Mouse (Mus musculus): Measurements from ENCODE around the gene Cdkn2aipnl. TPM values are rescaled to one million over a fixed set of nuclear protein-coding genes. Genes with fewer than 3 reads are reported as not detected.
A peak's percentile ranks its signal among the peaks of the same experiment; 100 is the strongest.

The Cdkn2aipnl gene
- polyA plus RNA-seq, 1 experiment, result 22.7 TPM

GRCm38 (mm10) chr11:51938817-51939589, 28.5 kb upstream of the Cdkn2aipnl start:
- Histone ChIP-seq H3K27me3 (ENCODE audit: control insufficient read depth, insufficient read depth, low read length) (no peaks in the 10 kb centered on the region), H3K4me1 (ENCODE audit: control insufficient read depth, insufficient read depth, insufficient read length) (peaks cover 59% of the 10 kb centered on the region), H3K36me3 (ENCODE audit: control insufficient read depth, insufficient read depth, low read length) (no peaks in the 10 kb centered on the region), H3K27ac (ENCODE audit: insufficient read depth, low read length) (peak overlapping the region; percentile 95), H3K4me3 (ENCODE audit: extremely low read depth, insufficient read depth, insufficient read length) (no peak overlapping the region)
- peak; percentile 60 to 78 for DNase-seq (ENCODE audit: low read depth in 1 of 2, low spot score in 2 of 2)
- no peak for TF ChIP-seq CTCF (IDR thresholded peaks at IDR 0.05; ENCODE audit: extremely low read depth, insufficient read depth, insufficient read length, insufficient replicate concordance)
- 0 out of 2 replicates have a peak, but pooled peaks have one; percentile 13 for TF ChIP-seq POLR2A (IDR thresholded peaks at IDR 0.05; ENCODE audit: low read depth, low read length)
- WGBS, result 29% methylated on average over 12 of the region's 12 CpGs

GRCm38 (mm10) chr11:51939590-51939955, 27.9 kb upstream of the Cdkn2aipnl start:
- Histone ChIP-seq H3K4me3 (ENCODE audit: extremely low read depth, insufficient read depth, insufficient read length) (no peak overlapping the region), H3K27me3 (ENCODE audit: control insufficient read depth, insufficient read depth, low read length) (no peaks in the 10 kb centered on the region), H3K27ac (ENCODE audit: insufficient read depth, low read length) (peak overlapping the region; percentile 95), H3K4me1 (ENCODE audit: control insufficient read depth, insufficient read depth, insufficient read length) (peaks cover 54% of the 10 kb centered on the region), H3K36me3 (ENCODE audit: control insufficient read depth, insufficient read depth, low read length) (no peaks in the 10 kb centered on the region)
- DNase-seq (ENCODE audit: low read depth in 1 of 2, low spot score in 2 of 2), result no peak
- WGBS, result 56% methylated on average over 8 of the region's 8 CpGs
- TF ChIP-seq POLR2A (IDR thresholded peaks at IDR 0.05; ENCODE audit: low read depth, low read length) (no peak), CTCF (IDR thresholded peaks at IDR 0.05; ENCODE audit: extremely low read depth, insufficient read depth, insufficient read length, insufficient replicate concordance) (no peak)

GRCm38 (mm10) chr11:51940511-51940955, 26.9 kb upstream of the Cdkn2aipnl start:
- DNase-seq (ENCODE audit: low read depth in 1 of 2, low spot score in 2 of 2), result no peak
- no peaks in the 10 kb centered on the region for H3K27me3 ChIP-seq (ENCODE audit: control insufficient read depth, insufficient read depth, low read length)
- H3K4me1 ChIP-seq (ENCODE audit: control insufficient read depth, insufficient read depth, insufficient read length), result peaks cover 46% of the 10 kb centered on the region
- no peaks in the 10 kb centered on the region for H3K36me3 ChIP-seq (ENCODE audit: control insufficient read depth, insufficient read depth, low read length)
- no peak for TF ChIP-seq POLR2A (IDR thresholded peaks at IDR 0.05; ENCODE audit: low read depth, low read length)
- TF ChIP-seq CTCF (IDR thresholded peaks at IDR 0.05; ENCODE audit: extremely low read depth, insufficient read depth, insufficient read length, insufficient replicate concordance), result no peak
- 75% methylated on average over 13 of the region's 13 CpGs for WGBS
- H3K4me3 ChIP-seq (ENCODE audit: extremely low read depth, insufficient read depth, insufficient read length), result no peak overlapping the region
- H3K27ac ChIP-seq (ENCODE audit: insufficient read depth, low read length), result no peak overlapping the region

GRCm38 (mm10) chr11:51942602-51943499, 24.6 kb upstream of the Cdkn2aipnl start:
- peak in 1 of 2 experiments; percentile 39 for DNase-seq (ENCODE audit: low read depth in 1 of 2, low spot score in 2 of 2)
- H3K27ac ChIP-seq (ENCODE audit: insufficient read depth, low read length), result no peak overlapping the region
- H3K4me3 ChIP-seq (ENCODE audit: extremely low read depth, insufficient read depth, insufficient read length), result no peak overlapping the region
- no peaks in the 10 kb centered on the region for H3K27me3 ChIP-seq (ENCODE audit: control insufficient read depth, insufficient read depth, low read length)
- peaks cover 27% of the 10 kb centered on the region for H3K4me1 ChIP-seq (ENCODE audit: control insufficient read depth, insufficient read depth, insufficient read length)
- TF ChIP-seq CTCF (IDR thresholded peaks at IDR 0.05; ENCODE audit: extremely low read depth, insufficient read depth, insufficient read length, insufficient replicate concordance), result no peak
- TF ChIP-seq POLR2A (IDR thresholded peaks at IDR 0.05; ENCODE audit: low read depth, low read length), result no peak
- 55% methylated on average over 15 of the region's 15 CpGs for WGBS
- no peaks in the 10 kb centered on the region for H3K36me3 ChIP-seq (ENCODE audit: control insufficient read depth, insufficient read depth, low read length)

- H3K4me1 ChIP-seq (ENCODE audit: control insufficient read depth, insufficient read depth, insufficient read length), result peaks cover 26% of the 10 kb centered on the region
- TF ChIP-seq CTCF (IDR thresholded peaks at IDR 0.05; ENCODE audit: extremely low read depth, insufficient read depth, insufficient read length, insufficient replicate concordance) (no peak), POLR2A (IDR thresholded peaks at IDR 0.05; ENCODE audit: low read depth, low read length) (no peak)
- H3K27me3 ChIP-seq (ENCODE audit: control insufficient read depth, insufficient read depth, low read length), result no peaks in the 10 kb centered on the region
- no peak for DNase-seq (ENCODE audit: low read depth in 1 of 2, low spot score in 2 of 2)
- no peaks in the 10 kb centered on the region for H3K36me3 ChIP-seq (ENCODE audit: control insufficient read depth, insufficient read depth, low read length)
- no peak overlapping the region for H3K4me3 ChIP-seq (ENCODE audit: extremely low read depth, insufficient read depth, insufficient read length)
- 37% methylated on average over 6 of the region's 6 CpGs for WGBS
- H3K27ac ChIP-seq (ENCODE audit: insufficient read depth, low read length), result no peak overlapping the region
Observed at GRCm38 (mm10) chr11:51943500-51943841, 24.0 kb upstream of the Cdkn2aipnl start.

GRCm38 (mm10) chr11:51944239-51944638, 23.2 kb upstream of the Cdkn2aipnl start:
- 74% methylated on average over 3 of the region's 3 CpGs for WGBS
- peaks cover 23% of the 10 kb centered on the region for H3K4me1 ChIP-seq (ENCODE audit: control insufficient read depth, insufficient read depth, insufficient read length)

More at GRCm38 (mm10) chr11:51944239-51944638, 23.2 kb upstream of the Cdkn2aipnl start:
- H3K36me3 ChIP-seq (ENCODE audit: control insufficient read depth, insufficient read depth, low read length), result no peaks in the 10 kb centered on the region
- H3K27me3 ChIP-seq (ENCODE audit: control insufficient read depth, insufficient read depth, low read length), result no peaks in the 10 kb centered on the region
- no peak overlapping the region for H3K27ac ChIP-seq (ENCODE audit: insufficient read depth, low read length)
- H3K4me3 ChIP-seq (ENCODE audit: extremely low read depth, insufficient read depth, insufficient read length), result no peak overlapping the region
- TF ChIP-seq CTCF (IDR thresholded peaks at IDR 0.05; ENCODE audit: extremely low read depth, insufficient read depth, insufficient read length, insufficient replicate concordance), result no peak
- no peak for TF ChIP-seq POLR2A (IDR thresholded peaks at IDR 0.05; ENCODE audit: low read depth, low read length)
- DNase-seq (ENCODE audit: low read depth in 1 of 2, low spot score in 2 of 2), result no peak

Data from spleen, adult 2 months (tissue).